Mouse (Mus musculus): ENCODE results near the gene Snrpd3.

DNA sequence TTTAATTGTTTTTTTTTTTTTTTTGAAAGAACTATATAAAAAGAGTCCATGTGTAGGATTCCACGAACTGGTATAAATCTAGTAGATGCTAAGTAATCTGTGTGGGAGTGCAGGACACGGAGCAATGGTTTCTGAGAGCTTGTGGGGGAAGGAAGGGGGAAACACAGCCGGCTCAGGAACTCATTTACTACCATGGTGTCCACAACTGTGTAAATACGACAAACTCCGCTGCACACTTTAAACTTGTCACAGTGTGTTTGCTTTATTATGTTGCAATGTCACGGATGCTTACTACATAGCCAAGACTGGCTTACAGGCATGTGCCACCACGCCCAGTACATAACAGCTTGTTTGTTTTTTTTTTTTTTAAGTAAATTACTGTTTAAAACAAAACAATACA is 32.5 kb downstream of the Snrpd3 start:
- TF ChIP-seq CTCF (IDR thresholded peaks at IDR 0.05; ENCODE audit: low read depth) (no peak), EP300 (IDR thresholded peaks at IDR 0.05; ENCODE audit: low read depth) (no peak)

Measured in liver, postnatal 0 days (tissue).